Mouse (Mus musculus) MEL (cell line): Measurements from ENCODE around the gene Dstyk. TPM values are rescaled to one million over a fixed set of nuclear protein-coding genes. Genes with fewer than 3 reads are reported as not detected.
A peak's percentile ranks its signal among the peaks of the same experiment; 100 is the strongest.

Source experiments
- DNase-seq: peaks from one replicate; pipeline ENCODE4 v3.0.0; 2011; ENCODE audit warnings: low read depth, low spot score
- H3K27ac ChIP-seq: 2 replicates; pipeline ENCODE4 v1.5.1; 2012; ENCODE audit warnings: low read depth, mild to moderate bottlenecking, control low read depth, low read length, moderate library complexity; ENCODE audit not compliant: control insufficient read depth
- H3K27me3 ChIP-seq, 2 experiments: fragments of 150-350 bp in 1 of 2; sonication (generic) in 1 of 2; 2 replicates each; pipeline ENCODE4 v1.6.1; 2012; ENCODE audit warnings: low read length in 2 of 2, mild to moderate bottlenecking in 2 of 2, improper control_type of control experiment in 1 of 2, moderate library complexity in 1 of 2; ENCODE audit not compliant: insufficient read depth in 2 of 2, control insufficient read depth in 1 of 2
- H3K36me3 ChIP-seq, 2 experiments: 2 replicates each; pipeline ENCODE4 v1.6.1; 2012 to 2014; ENCODE audit warnings: low read length in 2 of 2, improper control_type of control experiment in 1 of 2, inconsistent platforms in 1 of 2, mild to moderate bottlenecking in 1 of 2; ENCODE audit not compliant: insufficient read depth in 2 of 2, control insufficient read depth in 1 of 2
- H3K4me1 ChIP-seq, 2 experiments: fragments of 150-350 bp in 1 of 2; sonication (generic) in 1 of 2; 2 replicates each; pipeline ENCODE4 v1.6.1; 2012; ENCODE audit warnings: low read length in 2 of 2, improper control_type of control experiment in 1 of 2, mild to moderate bottlenecking in 1 of 2; ENCODE audit not compliant: insufficient read depth in 2 of 2, control insufficient read depth in 1 of 2
- H3K4me3 ChIP-seq, 2 experiments: fragments of 150-350 bp in 1 of 2; sonication (generic) in 1 of 2; 2 replicates each; pipeline ENCODE4 v1.5.1; 2012; ENCODE audit warnings: low read depth in 2 of 2, low read length in 2 of 2, mild to moderate bottlenecking in 2 of 2, moderate library complexity in 2 of 2, control low read depth in 1 of 2, improper control_type of control experiment in 1 of 2; ENCODE audit not compliant: control insufficient read depth in 1 of 2, insufficient read depth in 1 of 2
- H3K79me2 ChIP-seq: 2 replicates; pipeline ENCODE4 v1.6.1; 2012; ENCODE audit warnings: mild to moderate bottlenecking, low read length, moderate library complexity; ENCODE audit not compliant: control insufficient read depth, poor library complexity, insufficient read depth
- H3K9ac ChIP-seq: 2 replicates; pipeline ENCODE4 v1.6.1; 2012; ENCODE audit warnings: low read depth, mild to moderate bottlenecking, control low read depth, low read length, moderate library complexity; ENCODE audit not compliant: control insufficient read depth, poor library complexity, severe bottlenecking
- H3K9me3 ChIP-seq: fragments of 150-350 bp; sonication (generic); replicated peaks from 2 replicates; pipeline ENCODE4 v1.6.1; 2012; ENCODE audit warnings: mild to moderate bottlenecking, low read length, improper control_type of control experiment, moderate library complexity; ENCODE audit not compliant: insufficient read depth
- CHD1 ChIP-seq: IDR thresholded peaks from 2 replicates; pipeline ENCODE4 v1.6.1; 2012; ENCODE audit warnings: low read depth, mild to moderate bottlenecking, inconsistent platforms, low read length, improper control_type of control experiment
- EP300 ChIP-seq, 2 experiments: IDR thresholded peaks; 2 replicates each; pipeline ENCODE4 v1.6.1; 2011; ENCODE audit warnings: improper control_type of control experiment in 2 of 2, low read length in 2 of 2, low read depth in 1 of 2, mild to moderate bottlenecking in 1 of 2
- ETS1 ChIP-seq: IDR thresholded peaks from 2 replicates; pipeline ENCODE4 v1.6.1; 2012; ENCODE audit warnings: low read depth, mild to moderate bottlenecking, inconsistent platforms, low read length, improper control_type of control experiment, moderate library complexity
- GATA1 ChIP-seq: IDR thresholded peaks from 2 replicates; pipeline ENCODE4 v1.6.1; 2011; ENCODE audit warnings: low read depth, low read length, improper control_type of control experiment
- HCFC1 ChIP-seq: IDR thresholded peaks from 2 replicates; pipeline ENCODE4 v1.6.1; 2012; ENCODE audit warnings: low read depth, mild to moderate bottlenecking, inconsistent platforms, low read length, improper control_type of control experiment, moderate library complexity
- KAT2A ChIP-seq: conservative IDR thresholded peaks from 2 replicates; pipeline ENCODE4 v1.6.1; 2012; ENCODE audit warnings: low read depth, low read length, improper control_type of control experiment, inconsistent platforms
- MAFK ChIP-seq: IDR thresholded peaks from 2 replicates; pipeline ENCODE4 v1.6.1; 2011; ENCODE audit warnings: low read depth, mild to moderate bottlenecking, low read length, improper control_type of control experiment, borderline replicate concordance
- MEF2A ChIP-seq: IDR thresholded peaks from 2 replicates; pipeline ENCODE4 v1.6.1; 2014; ENCODE audit warnings: low read depth, mild to moderate bottlenecking, inconsistent platforms, low read length, improper control_type of control experiment; ENCODE audit not compliant: poor library complexity, insufficient replicate concordance, severe bottlenecking; ENCODE audit errors: extremely low read depth
- MXI1 ChIP-seq: IDR thresholded peaks from 2 replicates; pipeline ENCODE4 v1.6.1; 2011; ENCODE audit warnings: mild to moderate bottlenecking, low read depth, low read length, improper control_type of control experiment
- MYB ChIP-seq: IDR thresholded peaks from 2 replicates; pipeline ENCODE4 v1.6.1; 2011; ENCODE audit warnings: mild to moderate bottlenecking, low read depth, low read length, improper control_type of control experiment
- NRF1 ChIP-seq: IDR thresholded peaks from 2 replicates; pipeline ENCODE4 v1.6.1; 2014; ENCODE audit warnings: low read depth, mild to moderate bottlenecking, inconsistent platforms, low read length, improper control_type of control experiment, moderate library complexity; ENCODE audit not compliant: poor library complexity, insufficient read depth, severe bottlenecking
- POLR2AphosphoS5 ChIP-seq: IDR thresholded peaks from 2 replicates; pipeline ENCODE4 v1.6.1; 2012; ENCODE audit warnings: low read depth, borderline replicate concordance, mild to moderate bottlenecking, inconsistent platforms, low read length, moderate library complexity, mixed read lengths
- RAD21 ChIP-seq: IDR thresholded peaks from 2 replicates; pipeline ENCODE4 v1.6.1; 2011; ENCODE audit warnings: mild to moderate bottlenecking, low read depth, low read length, improper control_type of control experiment
- RCOR1 ChIP-seq: IDR thresholded peaks from 2 replicates; pipeline ENCODE4 v1.6.1; 2012; ENCODE audit warnings: low read depth, mild to moderate bottlenecking, inconsistent platforms, low read length, improper control_type of control experiment
- SIN3A ChIP-seq: IDR thresholded peaks from 2 replicates; pipeline ENCODE4 v1.6.1; 2012; ENCODE audit warnings: low read length, improper control_type of control experiment, inconsistent platforms
- TAL1 ChIP-seq: IDR thresholded peaks from 2 replicates; pipeline ENCODE4 v1.6.1; 2012; ENCODE audit warnings: mild to moderate bottlenecking, inconsistent platforms, low read length, moderate library complexity, mixed read lengths
- TCF12 ChIP-seq: IDR thresholded peaks from 2 replicates; pipeline ENCODE4 v1.6.1; 2014; ENCODE audit warnings: low read depth, mild to moderate bottlenecking, inconsistent platforms, low read length, improper control_type of control experiment, moderate library complexity
- USF2 ChIP-seq, 2 experiments: IDR thresholded peaks; 2 replicates each; pipeline ENCODE4 v1.6.1; 2011 to 2012; ENCODE audit warnings: improper control_type of control experiment in 2 of 2, low read length in 2 of 2, borderline replicate concordance in 1 of 2, inconsistent platforms in 1 of 2, low read depth in 1 of 2, mild to moderate bottlenecking in 1 of 2; ENCODE audit not compliant: insufficient read depth in 1 of 2
- ZKSCAN1 ChIP-seq: IDR thresholded peaks from 2 replicates; pipeline ENCODE4 v1.6.1; 2012; ENCODE audit warnings: low read depth, mild to moderate bottlenecking, inconsistent platforms, low read length, improper control_type of control experiment, moderate library complexity
- ZNF384 ChIP-seq: IDR thresholded peaks from 2 replicates; pipeline ENCODE4 v1.6.1; 2012; ENCODE audit warnings: low read depth, mild to moderate bottlenecking, inconsistent platforms, low read length, improper control_type of control experiment
- polyA plus RNA-seq, 2 experiments: library from polyadenylated mRNA; stranded (reverse) in 1 of 2; unstranded in 1 of 2; fragments of >175 nt in 1 of 2; fragments of >200 nt in 1 of 2; gene quantifications; 2 replicates each; pipeline versions ENCODE4 v1.2.1 to v1.2.4; 2012; ENCODE audit warnings: low replicate concordance in 2 of 2, low read depth in 1 of 2; ENCODE audit not compliant: insufficient read length in 2 of 2, insufficient read depth in 1 of 2, missing spikeins in 1 of 2
- total RNA-seq: library from RNA; depleted of rRNA; stranded (reverse); fragments of 300-350 nt; gene quantifications from 2 replicates; pipeline ENCODE4 v1.2.3, GENCODE M21; 2012

The Dstyk gene
- total and polyA plus RNA-seq, 3 experiments = 2.4 to 4.5 TPM; not detected in 1

- Histone ChIP-seq H3K4me3 (no peak overlapping the region), H3K27ac (0 out of 2 replicates have a peak overlapping the region, but pooled peaks have one; percentile 12)
- DNase-seq = peak; percentile 76
- TF ChIP-seq MAFK (no peak), MXI1 (no peak), RCOR1 (peak; percentile 60), ZKSCAN1 (no peak), NRF1 (no peak), MEF2A (no peak), TCF12 (peak; percentile 65), CHD1 (no peak), MYB (no peak), RAD21 (no peak), HCFC1 (no peak), USF2 (IDR thresholded peaks at IDR 0.05; ENCODE audit: borderline replicate concordance in 1 of 2, insufficient read depth in 1 of 2, low read depth in 1 of 2, low read length in 2 of 2) (no peak), KAT2A (no peak), ZNF384 (no peak), POLR2AphosphoS5 (no peak), TAL1 (peak; percentile 84), EP300 (IDR thresholded peaks at IDR 0.05; ENCODE audit: low read depth in 1 of 2, low read length in 2 of 2) (peak; percentile 49 to 66), ETS1 (0 out of 2 replicates have a peak, but pooled peaks have one; percentile 43), SIN3A (peak; percentile 12; the same call in 1 of the 2 replicates), GATA1 (peak; percentile 62)
- TF ChIP-seq, all 39 proteins: peak for 7
- no peak overlapping the region for H3K9ac ChIP-seq
- peaks cover 8 to 37% of the 10 kb centered on the region in 2 experiments for H3K4me1 ChIP-seq
- H3K9me3 ChIP-seq = no peaks in the 10 kb centered on the region
- H3K36me3 ChIP-seq = peaks cover 0 to 27% of the 10 kb centered on the region in 2 experiments; a peak in 2 of 4 replicates
- H3K27me3 ChIP-seq = no peaks in the 10 kb centered on the region
- H3K79me2 ChIP-seq = no peaks in the 10 kb centered on the region
Measured at GRCm38 (mm10) chr1:132374140-132374872, 43.0 kb upstream of the Dstyk start.
